In the genomic region with DNA sequence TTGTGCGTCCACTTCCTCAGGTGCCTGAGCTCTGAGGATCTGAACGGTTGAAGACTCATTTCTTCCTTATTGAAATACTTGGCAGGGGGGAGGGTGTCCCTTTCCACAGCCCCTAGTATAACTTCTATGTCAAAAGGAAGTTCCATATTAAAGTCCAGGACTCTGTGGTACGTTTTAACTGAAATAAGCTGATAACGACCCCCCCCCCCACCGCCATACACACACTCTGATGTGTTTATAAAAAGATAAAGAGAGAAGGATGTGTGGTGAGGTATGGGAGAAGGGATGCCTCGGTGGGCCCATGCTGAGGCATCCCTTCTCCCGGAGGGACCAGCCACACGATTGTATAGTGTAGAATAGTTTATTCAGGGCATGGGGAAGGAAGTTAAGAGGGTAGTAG, we compare ENCODE assay signal across 18 mouse cellular contexts. TPM values are rescaled to one million over a fixed set of nuclear protein-coding genes. Genes with fewer than 3 reads are reported as not detected.
DNase-seq lines count a peak whose midpoint lies in the region; ATAC-seq and TF ChIP-seq lines count a peak whose summit lies in the region.
"Had no signal": no experiment of that assay in that cellular context is flagged by ENCODE, and none has a peak within 500 bp of the region (broad histone marks: within the 10 kb centered on the region; RNA-seq: fewer than 3 reads in every experiment).

No protein-coding gene starts in this region.

- peak overlapping the region; percentile 70 for H3K27ac ChIP-seq in hindbrain, embryonic 10.5 days
- H3K27ac ChIP-seq in hindbrain, embryonic 12.5 days = no peak overlapping the region
- H3K27ac ChIP-seq in midbrain, embryonic 11.5 days (ENCODE audit: low read depth, low read length) = no peak overlapping the region
- no peak overlapping the region for H3K27ac ChIP-seq in midbrain, postnatal 0 days (ENCODE audit: low read depth, low read length)
- peak overlapping the region; percentile 80; the same call in 1 of the 2 replicates for H3K27ac ChIP-seq in limb, embryonic 10.5 days

- no peaks in the 10 kb centered on the region for H3K36me3 ChIP-seq in hindbrain, embryonic 10.5 days
- H3K36me3 ChIP-seq in hindbrain, embryonic 12.5 days = no peaks in the 10 kb centered on the region
- H3K36me3 ChIP-seq in midbrain, embryonic 11.5 days (ENCODE audit: control insufficient read depth, insufficient read depth, low read length) = no peaks in the 10 kb centered on the region
- no peaks in the 10 kb centered on the region for H3K36me3 ChIP-seq in midbrain, postnatal 0 days (ENCODE audit: insufficient read depth, low read length)
- no peaks in the 10 kb centered on the region for H3K36me3 ChIP-seq in limb, embryonic 10.5 days

- no peak for DNase-seq in hindbrain, embryonic 10.5 days (ENCODE audit: low spot score)
- DNase-seq in midbrain, embryonic 11.5 days (ENCODE audit: low spot score, missing footprints) = peak; percentile 28
- DNase-seq in midbrain, postnatal 0 days (ENCODE audit: low spot score) = no peak
- no peak for DNase-seq in limb, embryonic 10.5 days (ENCODE audit: low spot score)
- no peak for DNase-seq in cerebellum, adult 18-20 months
- DNase-seq: cerebellum, adult 8-10 months; embryo, embryonic 11 days; forebrain, postnatal 0 days; kidney, postnatal 14 days had no signal

- H3K4me1 ChIP-seq in hindbrain, embryonic 10.5 days (replicated peaks) = peaks cover 15% of the 10 kb centered on the region
- no peaks in the 10 kb centered on the region for H3K4me1 ChIP-seq in hindbrain, embryonic 12.5 days
- H3K4me1 ChIP-seq in midbrain, embryonic 11.5 days (ENCODE audit: control insufficient read depth, insufficient read depth, low read length) = no peaks in the 10 kb centered on the region
- H3K4me1 ChIP-seq in midbrain, postnatal 0 days (ENCODE audit: insufficient read depth, low read length) = no peaks in the 10 kb centered on the region
- peaks cover 48% of the 10 kb centered on the region for H3K4me1 ChIP-seq in limb, embryonic 10.5 days

- 66% methylated on average over 8 of the region's 8 CpGs for WGBS in hindbrain, embryonic 10.5 days
- WGBS in hindbrain, embryonic 12.5 days = 70% methylated on average over 8 of the region's 8 CpGs
- WGBS in midbrain, embryonic 11.5 days = 74% methylated on average over 8 of the region's 8 CpGs
- 76% methylated on average over 8 of the region's 8 CpGs for WGBS in midbrain, postnatal 0 days
- 64% methylated on average over 8 of the region's 8 CpGs for WGBS in limb, embryonic 10.5 days

- H3K9me3 ChIP-seq in hindbrain, embryonic 10.5 days = no peaks in the 10 kb centered on the region
- H3K9me3 ChIP-seq in hindbrain, embryonic 12.5 days (replicated peaks) = no peaks in the 10 kb centered on the region
- H3K9me3 ChIP-seq in midbrain, embryonic 11.5 days (ENCODE audit: control insufficient read depth, low read length) = no peaks in the 10 kb centered on the region
- H3K9me3 ChIP-seq in midbrain, postnatal 0 days (ENCODE audit: low read length) = no peaks in the 10 kb centered on the region
- no peaks in the 10 kb centered on the region for H3K9me3 ChIP-seq in limb, embryonic 10.5 days (replicated peaks)

- no peak for TF ChIP-seq CTCF in midbrain, postnatal 0 days (IDR thresholded peaks at IDR 0.05)

- no peak for ATAC-seq in hindbrain, embryonic 12.5 days (ENCODE audit: low FRiP score)
- ATAC-seq in midbrain, embryonic 11.5 days (ENCODE audit: low FRiP score) = no peak
- ATAC-seq in midbrain, postnatal 0 days (ENCODE audit: low FRiP score) = no peak
- no peak for ATAC-seq in megakaryocyte progenitor cell, adult 5-6 weeks (replicated peaks; ENCODE audit: poor library complexity)
- ATAC-seq: forebrain, postnatal 0 days; inflammation-experienced regulatory T-cells, adult 6 months had no signal

- H3K9ac ChIP-seq in hindbrain, embryonic 12.5 days = no peak overlapping the region
- no peak overlapping the region for H3K9ac ChIP-seq in midbrain, embryonic 11.5 days (ENCODE audit: low read length)
- H3K9ac ChIP-seq in midbrain, postnatal 0 days (replicated peaks; ENCODE audit: low read length, poor library complexity, severe bottlenecking) = no peak overlapping the region
- H3K9ac ChIP-seq: forebrain, postnatal 0 days had no signal

- H3K4me2 ChIP-seq in hindbrain, embryonic 12.5 days (replicated peaks) = no peak overlapping the region
- H3K4me2 ChIP-seq in midbrain, embryonic 11.5 days = no peak overlapping the region
- no peak overlapping the region for H3K4me2 ChIP-seq in midbrain, postnatal 0 days (ENCODE audit: low read depth, low read length, poor library complexity, severe bottlenecking)

- no peaks in the 10 kb centered on the region for H3K27me3 ChIP-seq in hindbrain, embryonic 10.5 days (ENCODE audit: insufficient read depth, poor library complexity, severe bottlenecking)
- H3K27me3 ChIP-seq in hindbrain, embryonic 12.5 days = 0 out of 2 replicates have a peak, but pooled peaks cover 3% of the 10 kb centered on the region
- H3K27me3 ChIP-seq in midbrain, embryonic 11.5 days (ENCODE audit: control insufficient read depth, insufficient read depth, low read length) = no peaks in the 10 kb centered on the region
- no peaks in the 10 kb centered on the region for H3K27me3 ChIP-seq in midbrain, postnatal 0 days (ENCODE audit: insufficient read depth, low read length)
- H3K27me3 ChIP-seq in limb, embryonic 10.5 days (ENCODE audit: low read depth, poor library complexity, severe bottlenecking) = peaks cover 4% of the 10 kb centered on the region; the same call in 1 of the 2 replicates

- H3K4me3 ChIP-seq in hindbrain, embryonic 10.5 days = no peak overlapping the region
- H3K4me3 ChIP-seq in hindbrain, embryonic 12.5 days = no peak overlapping the region
- H3K4me3 ChIP-seq in midbrain, embryonic 11.5 days (ENCODE audit: low read depth, low read length) = no peak overlapping the region
- H3K4me3 ChIP-seq in midbrain, postnatal 0 days (ENCODE audit: low read depth, low read length) = no peak overlapping the region
- peak overlapping the region; percentile 43 for H3K4me3 ChIP-seq in limb, embryonic 10.5 days

RNA-seq across cellular contexts. Expression of a gene that starts 34.4 kb away (rescaled TPM):
- not detected in 2 replicates for polyA plus RNA-seq in hindbrain, embryonic 10.5 days (2016; fragmentation: Nextera tagmentation; extraction: Ambion mirVana)
- polyA plus RNA-seq in hindbrain, embryonic 12.5 days (2016; fragmentation: Nextera tagmentation; extraction: Ambion mirVana) = 0.16 and 0.17 TPM in 2 replicates
- not detected in 2 replicates for polyA plus RNA-seq in midbrain, embryonic 11.5 days (2014; fragmentation: Nextera tagmentation; extraction: Ambion mirVana)
- 0.76 TPM in 1 of 2 replicates, not detected in the other for total RNA-seq in midbrain, postnatal 0 days (2014; rRNA removed)
- 0.12 TPM in 1 of 2 replicates, not detected in the other for polyA plus RNA-seq in midbrain, postnatal 0 days (2015; fragmentation: Nextera tagmentation; extraction: Ambion mirVana)
- not detected in 2 replicates for polyA plus RNA-seq in limb, embryonic 10.5 days (2016; fragmentation: Nextera tagmentation; extraction: Ambion mirVana)
- total RNA-seq in megakaryocyte progenitor cell, adult 5-6 weeks (2015) = not detected in 2 replicates
- total RNA-seq in megakaryocyte progenitor cell, adult 5-6 weeks (2017) = not detected in 2 replicates
- total RNA-seq: forebrain, postnatal 0 days; gastrocnemius, adult 8-10 months; heart, adult 8-10 months; hematopoietic stem cell, adult 5-6 weeks had no signal
- polyA plus RNA-seq: C2C12; forebrain, postnatal 0 days; inflammation-experienced regulatory T-cells, adult 6 months; midbrain, embryonic 14.5 days; spleen, adult 2 months had no signal

Comparison
In these comparisons a context has a peak if more than half of its experiments do, and no peak if none do; other contexts are left out.
1. H3K27ac ChIP-seq: peak in hindbrain, embryonic 10.5 days (single experiment) and limb, embryonic 10.5 days (single experiment); none in hindbrain, embryonic 12.5 days (single experiment), midbrain, embryonic 11.5 days (single experiment) and midbrain, postnatal 0 days (single experiment).